Mouse (Mus musculus) cerebellum, adult 9-10 months (tissue): ENCODE results near the gene Cox10.

ENCODE experiments used
- DNase-seq: peaks from one replicate; pipeline ENCODE4 v3.0.0; 2022

Cox10 gene

DNA sequence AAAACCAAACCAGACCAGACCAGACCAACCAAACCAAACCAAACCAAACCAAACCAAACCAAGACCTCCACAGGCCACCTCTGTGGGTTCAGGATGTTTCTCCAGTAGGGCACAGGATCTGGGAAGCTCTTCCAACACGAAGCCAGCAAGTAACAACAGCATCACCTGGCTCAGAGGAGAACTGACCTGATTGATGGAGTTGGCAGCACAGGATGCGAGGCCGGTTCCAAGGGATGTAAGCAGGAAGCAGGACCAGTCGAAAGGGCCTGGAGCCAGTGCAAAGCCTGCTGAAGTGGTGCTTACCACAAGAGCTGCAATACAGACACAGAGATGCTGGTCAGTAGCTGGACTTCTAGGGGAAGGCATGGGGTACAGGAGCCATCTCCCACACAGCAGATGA is 34.2 kb downstream of the Cox10 start:
- peak; percentile 27 for DNase-seq

DNA sequence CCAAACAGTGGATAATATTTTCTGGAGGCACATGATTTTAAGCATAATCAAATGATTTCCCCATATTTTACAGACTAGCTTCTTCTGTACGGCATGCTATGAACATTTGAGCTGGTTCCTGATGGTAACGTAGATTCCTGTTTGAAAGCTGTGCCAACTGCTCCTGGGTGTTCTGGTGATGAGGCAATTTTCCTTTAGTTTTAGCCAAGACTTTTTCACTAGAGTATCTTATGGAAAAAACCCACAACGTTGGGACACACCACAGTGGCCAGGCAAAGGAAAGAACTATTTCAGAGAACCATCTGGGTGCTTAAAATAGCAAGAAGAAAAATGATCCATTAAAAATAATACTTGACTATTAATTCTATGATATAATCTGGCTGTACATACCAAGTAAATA is 35.2 kb downstream of the Cox10 start:
- peak; percentile 62 for DNase-seq

DNA sequence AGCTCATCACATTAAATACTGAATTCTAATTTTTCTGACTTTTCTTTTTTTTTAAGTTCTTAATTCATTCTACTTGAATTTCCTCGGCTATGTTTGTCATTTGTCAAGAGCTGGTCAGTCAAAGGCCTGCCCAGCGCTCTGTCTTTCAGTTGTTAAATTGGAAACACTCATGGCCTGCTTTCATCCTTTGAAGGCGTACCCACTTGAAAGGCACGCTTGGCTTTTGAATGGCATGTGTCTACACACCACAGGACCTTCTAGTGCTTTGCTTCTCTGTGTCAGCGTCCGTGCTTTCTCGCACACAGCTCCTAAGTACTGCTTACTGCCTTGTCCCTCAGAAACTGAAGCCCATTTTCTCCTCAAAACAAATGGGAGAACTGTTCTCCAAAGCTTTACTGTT is 38.0 kb downstream of the Cox10 start:
- no peak for DNase-seq

DNA sequence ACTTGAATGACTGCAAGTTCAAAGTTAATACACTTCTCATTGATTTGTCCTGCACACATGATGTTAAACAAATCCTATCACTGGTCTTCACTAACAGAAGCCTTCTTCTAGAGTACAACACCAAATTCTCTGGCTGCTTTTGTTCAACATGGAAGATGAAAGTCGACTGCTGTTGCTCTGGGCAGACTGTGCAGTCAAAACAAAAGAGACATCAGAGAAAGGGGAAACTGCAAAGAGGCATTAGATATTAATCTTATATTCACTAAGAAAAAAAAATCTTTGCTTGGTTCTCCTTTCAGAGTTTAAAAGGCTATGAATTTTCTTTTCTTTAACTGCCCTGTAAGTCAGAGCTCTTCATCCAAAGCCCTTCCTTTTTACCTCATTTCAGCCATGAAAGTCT is 39.7 kb downstream of the Cox10 start:
- no peak for DNase-seq

DNA sequence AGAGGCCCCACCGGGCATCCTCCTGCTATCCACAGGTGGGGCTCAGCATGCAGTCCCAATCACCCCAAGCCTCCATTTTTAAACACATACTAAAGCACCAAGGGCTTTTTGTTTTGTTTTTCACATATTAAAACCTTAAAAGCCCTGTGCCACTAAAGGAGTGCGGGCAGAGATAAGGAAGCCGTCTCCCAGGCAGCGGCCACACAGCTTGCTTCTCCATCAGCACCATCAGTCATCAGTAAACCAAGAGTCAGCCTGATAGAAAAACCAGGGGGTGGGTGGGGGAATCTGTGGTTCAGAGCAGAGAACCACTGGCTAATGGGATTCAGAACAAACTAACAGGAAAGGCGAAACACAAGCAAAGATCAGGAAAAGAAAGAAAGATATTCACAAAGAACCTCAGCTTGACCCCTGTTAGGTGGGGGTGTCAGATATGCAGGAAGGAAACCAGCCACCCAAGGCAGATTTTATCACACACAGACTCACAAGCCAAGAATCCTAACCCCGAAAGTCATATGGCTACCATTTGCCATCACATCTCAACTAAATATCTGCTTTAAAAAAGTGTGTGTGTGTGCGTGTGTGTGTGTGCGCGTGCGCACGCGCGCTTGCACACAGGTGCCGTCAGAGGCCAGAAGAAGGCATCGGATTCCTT is 41.7 kb downstream of the Cox10 start:
- DNase-seq: no peak

DNA sequence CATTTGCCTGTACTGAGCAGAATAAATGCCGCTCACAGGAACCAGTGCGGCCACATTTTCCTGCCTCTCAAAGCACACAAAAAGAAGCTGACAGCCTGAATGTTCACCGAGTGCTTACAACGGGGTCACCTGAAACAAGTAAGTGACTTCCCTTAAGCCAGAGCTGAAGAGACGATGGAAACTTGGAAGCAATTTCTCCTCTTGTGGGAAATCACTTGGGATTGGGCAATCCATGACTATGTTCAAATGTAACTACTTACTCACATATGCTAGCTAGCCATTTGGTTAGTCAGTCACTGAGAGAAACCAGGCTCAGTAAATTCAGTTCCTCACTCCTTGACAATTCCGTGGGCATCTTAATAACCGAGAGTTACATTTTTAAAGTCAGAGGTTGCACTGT is 43.0 kb downstream of the Cox10 start:
- DNase-seq: no peak

DNA sequence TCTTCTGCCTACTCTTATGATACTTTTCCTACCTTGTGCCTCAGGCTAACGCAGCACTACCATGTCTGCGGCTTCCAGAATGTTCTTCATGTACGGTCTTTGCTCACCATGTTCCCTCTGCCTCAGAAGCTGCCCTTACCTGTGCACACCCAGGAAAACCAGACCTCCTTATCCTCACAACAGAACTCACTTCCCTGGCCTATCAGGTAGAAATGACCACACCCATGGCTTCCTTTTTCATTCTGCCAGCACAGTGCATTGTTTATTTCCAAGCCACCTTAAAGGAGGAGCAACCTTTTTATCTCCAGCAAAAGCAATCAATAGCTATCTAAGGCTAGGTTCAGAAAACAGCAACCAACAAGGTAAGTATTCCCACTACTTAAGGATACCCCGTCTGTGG is 43.6 kb downstream of the Cox10 start:
- no peak for DNase-seq

DNA sequence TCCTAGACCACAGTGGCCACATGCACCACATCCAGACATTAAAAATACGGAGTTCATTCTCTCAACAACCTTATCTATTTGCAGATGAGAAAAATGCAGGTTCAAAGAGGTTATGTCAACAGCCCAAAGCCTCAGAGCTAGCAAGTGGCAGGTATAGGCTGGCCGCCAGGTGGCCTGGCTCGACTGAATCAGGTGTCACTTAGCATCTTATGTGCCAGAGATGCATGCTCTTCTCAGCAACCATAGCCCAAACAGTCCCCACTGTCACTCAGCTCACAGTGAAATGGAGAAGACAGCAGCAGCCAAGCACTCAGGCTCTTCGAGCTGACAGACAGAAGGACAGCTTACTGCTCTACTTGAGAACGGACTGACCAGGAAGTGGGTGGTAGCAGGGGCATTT is 44.6 kb downstream of the Cox10 start:
- DNase-seq: no peak

DNA sequence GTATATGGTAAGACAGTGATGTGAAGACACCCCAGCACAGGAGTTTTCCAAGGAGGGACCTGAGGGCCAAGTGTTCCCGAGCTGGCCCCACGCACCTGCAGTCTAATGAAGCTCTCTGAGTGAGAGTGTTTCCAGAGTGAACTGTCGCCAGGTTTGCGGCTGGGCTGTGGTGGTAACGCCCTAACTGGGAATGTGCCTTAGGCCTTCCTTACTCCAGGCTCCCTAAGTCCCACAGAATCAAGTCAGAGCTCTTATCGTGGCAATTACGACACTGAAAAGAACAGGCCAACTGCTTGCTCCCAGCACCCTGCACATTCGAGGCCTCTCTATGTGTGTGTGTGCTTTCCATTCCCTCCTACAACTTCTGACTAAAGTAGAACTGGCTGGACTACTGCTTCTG is 51.8 kb downstream of the Cox10 start:
- DNase-seq: no peak

DNA sequence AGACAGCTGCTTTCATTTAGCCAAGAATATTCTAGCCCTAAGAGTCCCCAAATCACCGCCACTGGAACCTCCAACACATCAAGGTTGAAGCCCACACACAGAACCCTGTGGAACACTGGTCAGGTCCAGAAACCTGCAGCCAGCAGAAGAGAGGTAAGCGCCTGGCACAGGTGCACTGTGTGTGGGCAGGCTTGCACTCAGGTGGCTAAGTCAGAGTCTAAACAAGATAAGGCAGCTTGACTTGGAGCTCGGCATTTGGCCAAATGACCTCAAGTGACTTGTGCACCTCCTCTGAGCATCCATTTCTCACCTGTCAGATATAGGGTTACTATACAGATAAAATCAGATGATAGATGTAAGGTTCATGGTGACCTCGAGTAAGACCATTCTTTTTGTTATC is 53.4 kb downstream of the Cox10 start:
- no peak for DNase-seq

DNA sequence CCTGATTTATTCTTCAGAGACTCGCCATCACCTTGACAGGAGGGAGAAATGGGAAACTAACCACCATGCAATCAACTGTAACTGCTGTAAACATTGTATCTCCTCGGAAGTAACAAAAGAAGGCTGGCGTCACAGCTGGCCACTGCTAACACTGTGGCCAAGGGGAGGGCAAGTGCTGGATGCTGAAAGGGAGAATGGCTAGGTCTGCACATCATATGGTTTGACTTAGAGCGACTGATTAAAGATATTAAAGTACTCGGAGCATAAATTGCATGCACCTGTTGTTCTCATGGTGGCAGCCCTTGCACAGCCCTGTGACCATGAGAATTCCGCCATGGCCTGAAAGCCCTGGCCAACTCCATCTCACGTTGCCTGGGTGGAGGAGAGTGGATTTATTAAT is 54.7 kb downstream of the Cox10 start:
- no peak for DNase-seq

DNA sequence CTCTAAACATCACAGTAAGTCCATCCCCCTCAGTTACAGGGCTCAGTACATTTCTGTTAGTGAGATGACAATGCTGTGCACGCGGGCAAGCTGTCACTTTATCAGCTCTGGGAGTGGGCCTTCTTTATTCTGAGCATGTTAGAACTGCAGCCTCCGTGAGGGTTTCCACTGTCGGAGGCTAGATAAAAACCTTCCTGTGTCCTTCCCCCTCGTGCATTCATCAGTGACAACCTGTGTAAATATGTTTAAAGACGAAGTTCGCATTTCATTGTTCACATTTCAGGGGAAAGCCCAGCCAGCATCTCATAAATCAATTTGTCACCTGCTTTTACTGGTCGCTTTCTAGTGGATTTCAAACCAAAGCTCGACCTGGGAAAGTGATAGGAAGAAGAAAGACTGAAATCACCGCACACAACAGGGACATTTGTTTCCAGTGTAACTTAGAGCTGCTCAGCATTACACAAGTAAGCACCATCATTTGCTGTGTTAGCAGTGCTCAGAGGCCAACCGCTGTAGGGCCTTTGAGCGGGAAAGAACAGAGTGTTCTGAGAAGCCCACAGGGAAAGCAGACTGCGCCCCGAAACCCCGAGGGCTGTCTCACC is 55.8 kb downstream of the Cox10 start:
- no peak for DNase-seq

DNA sequence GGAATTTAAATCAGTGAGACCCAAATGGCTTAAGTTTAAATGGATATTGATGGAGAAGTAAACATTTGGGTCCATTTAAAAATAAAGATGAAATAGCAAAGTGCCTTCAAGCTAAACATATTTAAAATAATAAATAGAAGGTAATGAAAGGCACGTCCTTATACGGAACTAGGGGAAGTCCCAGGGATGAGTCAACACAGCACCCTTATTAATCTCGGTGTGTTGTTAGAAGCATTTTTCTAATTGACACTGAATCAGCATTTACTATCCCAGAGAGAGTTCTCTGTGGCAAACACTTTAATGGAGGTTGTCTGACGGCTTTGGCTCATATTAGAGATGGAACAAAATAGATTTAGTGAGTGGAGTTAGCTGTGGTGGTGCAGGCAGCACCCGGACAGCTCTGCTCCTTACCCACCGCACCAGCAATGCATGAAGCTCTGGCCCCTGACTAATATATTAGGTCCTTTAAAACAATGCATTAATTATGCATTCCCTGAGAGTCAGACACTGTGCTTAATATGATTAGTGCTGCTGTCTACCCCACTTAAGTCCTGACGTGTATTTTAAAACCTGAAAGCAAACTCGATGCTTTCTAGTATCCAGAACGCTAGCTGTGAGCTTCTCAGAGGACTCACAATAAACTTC is 56.7 kb downstream of the Cox10 start:
- no peak for DNase-seq

DNA sequence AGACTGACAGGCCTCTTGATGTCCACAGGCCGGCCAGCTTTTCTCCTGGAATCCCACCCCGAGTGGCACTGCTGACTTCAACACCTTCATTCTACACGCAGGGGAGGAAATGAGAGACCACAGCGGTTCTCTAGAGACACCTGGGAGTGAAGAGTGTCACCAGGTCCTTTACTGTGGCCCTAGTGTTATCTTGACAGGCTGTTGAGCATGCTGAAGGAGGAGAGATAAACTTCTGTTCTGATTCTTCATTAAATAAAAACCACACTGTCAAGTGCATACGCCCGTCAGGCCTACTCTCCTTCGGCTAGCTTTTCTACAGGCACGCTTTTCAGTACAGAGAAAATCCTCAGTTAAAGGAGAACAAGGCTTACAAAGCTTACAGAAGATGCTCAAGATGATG is 60.0 kb downstream of the Cox10 start:
- no peak for DNase-seq

DNA sequence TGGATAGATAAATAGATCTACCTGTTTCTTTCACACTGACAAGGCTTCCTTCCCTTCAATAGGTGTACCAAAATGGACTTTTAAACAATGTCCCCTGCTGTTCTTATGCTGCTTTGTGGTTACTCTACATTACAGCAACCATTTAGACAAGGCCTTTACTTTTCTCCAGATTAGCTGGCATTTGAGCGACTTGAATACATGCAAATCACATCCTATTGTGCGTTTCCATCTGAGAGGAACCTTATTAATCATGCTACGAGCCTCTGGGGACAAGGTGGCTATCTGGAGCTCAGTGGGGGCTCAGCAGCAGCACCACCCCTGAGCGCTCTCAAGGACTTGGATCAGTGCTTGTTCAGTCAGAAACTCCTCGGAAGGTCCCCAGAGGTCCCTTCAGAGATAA is 61.1 kb downstream of the Cox10 start:
- DNase-seq: no peak

DNA sequence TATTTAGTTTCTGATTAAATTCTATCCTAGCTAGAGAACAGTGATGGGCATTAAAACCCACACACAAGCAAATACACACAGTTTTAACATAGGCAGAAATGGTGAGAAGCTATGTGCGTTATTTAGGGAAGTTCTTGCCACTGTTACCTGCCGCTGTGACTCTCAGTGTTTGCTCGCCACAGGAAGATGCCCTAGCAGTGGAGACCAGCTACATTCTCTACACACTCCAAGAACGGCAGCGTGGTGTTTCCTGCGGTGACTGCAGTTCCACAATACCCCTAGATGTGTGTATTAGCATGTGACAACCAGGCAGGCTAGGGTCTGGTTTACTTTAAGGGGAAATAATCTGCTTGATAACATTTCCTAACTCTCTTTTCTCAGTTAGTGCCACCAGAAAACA is 64.0 kb downstream of the Cox10 start:
- no peak for DNase-seq

DNA sequence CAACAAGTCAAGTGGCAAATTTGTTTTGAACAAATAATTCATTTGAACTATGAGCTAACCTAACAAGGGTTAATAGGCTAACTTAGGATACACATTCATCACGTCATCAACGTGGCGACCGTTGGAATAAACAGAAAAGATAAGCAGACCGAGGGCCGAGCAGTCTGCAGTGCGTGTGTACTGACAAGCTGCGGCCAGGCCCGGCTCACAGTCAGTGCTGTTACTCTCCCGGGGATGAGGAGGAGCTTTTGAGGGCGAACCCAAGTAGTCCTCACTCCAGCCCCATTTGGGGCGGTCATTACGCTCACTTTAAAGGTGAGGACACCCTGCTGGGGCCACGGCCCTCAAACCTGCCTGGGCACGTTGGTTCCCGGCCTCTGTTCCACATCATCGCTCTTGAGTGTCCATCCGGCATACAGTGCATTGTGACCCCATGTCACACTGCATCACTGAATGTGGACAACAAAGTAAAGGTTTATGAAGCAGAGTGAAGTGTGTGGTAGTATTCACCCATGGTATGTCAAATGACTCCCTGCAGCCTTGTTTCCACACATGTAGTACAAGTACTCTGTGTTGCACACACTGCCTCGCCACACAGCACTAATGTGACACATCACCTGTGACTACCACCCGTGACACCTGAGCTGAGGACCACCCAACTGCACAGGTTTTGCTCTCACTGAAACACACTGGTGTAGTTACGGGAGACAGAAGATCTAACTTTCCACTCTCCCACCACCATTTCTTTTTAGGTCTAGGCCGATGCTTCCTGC is 68.4 kb downstream of the Cox10 start:
- DNase-seq: no peak

DNA sequence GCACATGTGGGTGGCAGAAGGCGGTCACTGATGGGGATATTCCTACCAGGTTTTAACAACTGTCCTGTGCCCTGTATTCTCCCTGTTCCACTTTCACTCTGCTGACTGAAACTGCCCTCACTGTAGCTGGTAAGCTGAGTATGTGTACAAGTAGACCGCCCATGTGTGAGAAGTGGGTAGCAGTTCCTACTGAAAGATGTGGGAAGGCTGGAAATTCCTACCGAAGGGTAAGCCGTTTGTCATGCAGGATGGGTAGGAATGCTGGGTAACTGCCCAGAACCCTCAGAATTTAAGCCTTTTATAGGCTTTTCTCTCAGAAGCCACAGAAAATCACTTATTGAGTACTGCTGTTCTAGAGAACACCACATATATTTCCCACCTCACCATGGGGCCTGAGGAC is 75.1 kb downstream of the Cox10 start:
- DNase-seq: no peak

DNA sequence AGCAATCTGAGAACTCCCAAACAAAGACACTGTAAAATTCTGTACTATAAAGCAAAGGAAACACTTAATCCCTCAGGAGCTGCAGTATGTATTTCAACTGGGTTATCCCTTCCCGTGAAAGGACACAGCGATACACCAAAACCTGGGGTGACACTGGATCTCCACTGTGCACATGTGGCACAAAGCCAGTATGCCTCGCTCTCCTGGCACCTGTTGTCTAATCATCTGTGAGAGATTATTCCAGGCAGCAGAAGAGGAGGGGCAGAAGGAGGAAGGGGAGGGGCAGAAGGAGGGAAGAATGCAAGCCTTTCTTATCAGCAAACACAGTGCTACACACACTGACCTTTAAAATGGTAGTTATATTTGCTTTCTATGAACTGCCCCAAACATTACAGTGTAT is 75.8 kb downstream of the Cox10 start:
- peak; percentile 19 for DNase-seq

DNA sequence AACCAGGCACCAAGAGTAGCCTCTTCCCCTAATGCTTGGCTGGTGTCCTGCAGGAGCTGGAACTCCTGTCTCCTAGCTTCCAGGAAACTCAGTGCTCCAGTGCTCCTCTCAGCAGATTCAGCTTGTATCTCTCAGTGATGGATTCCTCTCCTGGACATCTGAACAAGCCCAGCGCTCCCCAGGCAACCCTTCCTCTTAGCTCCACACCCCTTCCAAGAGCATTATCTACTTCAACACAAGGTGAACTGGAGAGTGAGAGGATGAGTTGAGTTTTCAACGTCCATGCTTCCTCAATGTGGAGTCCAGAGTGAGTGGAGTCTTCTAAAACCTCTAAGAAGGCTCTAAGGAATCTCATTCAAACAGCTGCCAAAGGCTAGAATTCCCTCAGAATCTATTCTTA is 76.6 kb downstream of the Cox10 start:
- DNase-seq: no peak

DNA sequence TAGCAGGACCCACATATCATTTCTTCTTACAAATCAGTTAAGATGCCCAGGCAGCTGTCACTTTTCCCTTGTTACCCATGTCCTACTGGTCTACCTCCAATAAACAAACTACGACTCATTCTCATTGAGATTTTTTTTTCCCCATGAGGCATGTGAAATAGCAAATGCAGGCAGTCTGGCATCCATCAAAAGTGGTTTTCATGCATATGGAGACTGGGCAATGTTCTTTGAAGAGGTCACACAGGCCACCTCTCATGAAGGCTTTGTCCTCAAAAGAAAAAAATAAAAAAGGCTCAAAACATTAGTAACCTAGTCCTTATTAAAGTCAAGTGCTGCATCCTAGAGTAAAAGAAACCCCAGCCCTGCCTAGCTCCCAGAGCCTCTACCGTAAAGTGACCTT is 78.2 kb downstream of the Cox10 start:
- DNase-seq: no peak

DNA sequence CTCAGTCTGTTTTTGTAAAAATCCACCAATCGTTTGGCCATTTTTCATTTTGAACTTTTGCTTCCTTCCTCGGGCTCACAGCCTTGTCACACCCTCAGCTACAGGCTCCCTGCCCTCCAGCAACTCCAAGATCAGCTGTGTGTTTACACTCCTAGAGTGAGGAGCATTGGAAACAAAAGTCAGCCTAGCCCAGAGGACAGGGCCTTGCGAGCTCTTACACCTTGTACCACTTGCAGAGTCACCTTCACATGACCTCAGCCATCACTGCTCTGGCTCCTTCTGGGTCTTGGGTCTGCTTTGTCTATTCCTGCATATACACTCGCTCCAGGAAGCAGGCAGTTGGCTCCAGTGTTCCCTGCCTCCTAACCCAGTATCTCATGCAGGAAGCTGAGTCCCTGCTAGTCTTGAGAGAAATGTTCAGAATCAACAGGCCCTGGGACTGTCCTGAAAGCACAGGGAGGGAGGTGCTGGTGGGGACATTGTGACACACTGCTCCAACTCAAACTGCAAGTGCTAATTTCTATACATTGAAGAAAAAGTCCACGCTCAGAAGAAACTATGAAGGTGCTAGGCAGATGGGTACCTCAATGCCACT is 79.0 kb downstream of the Cox10 start:
- no peak for DNase-seq

DNA sequence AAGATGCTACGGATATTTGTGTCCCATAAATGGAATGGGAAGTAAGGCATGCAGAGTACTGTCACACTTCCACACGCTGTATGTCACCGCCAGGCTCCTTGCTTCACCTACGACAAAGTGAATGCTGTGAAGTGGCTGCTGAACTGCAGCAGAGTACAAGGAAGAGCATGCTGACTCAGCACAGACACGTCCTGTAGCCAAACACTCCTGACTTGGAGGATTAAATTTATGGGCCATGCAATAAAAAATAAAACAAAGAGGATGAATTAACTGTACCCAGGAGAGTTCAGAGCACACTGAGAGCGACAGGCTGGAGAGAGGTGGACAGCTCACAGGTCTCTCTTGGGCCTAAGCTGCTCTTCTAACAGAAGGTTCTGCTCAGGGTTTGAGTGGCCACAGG is 79.8 kb downstream of the Cox10 start:
- DNase-seq: no peak

DNA sequence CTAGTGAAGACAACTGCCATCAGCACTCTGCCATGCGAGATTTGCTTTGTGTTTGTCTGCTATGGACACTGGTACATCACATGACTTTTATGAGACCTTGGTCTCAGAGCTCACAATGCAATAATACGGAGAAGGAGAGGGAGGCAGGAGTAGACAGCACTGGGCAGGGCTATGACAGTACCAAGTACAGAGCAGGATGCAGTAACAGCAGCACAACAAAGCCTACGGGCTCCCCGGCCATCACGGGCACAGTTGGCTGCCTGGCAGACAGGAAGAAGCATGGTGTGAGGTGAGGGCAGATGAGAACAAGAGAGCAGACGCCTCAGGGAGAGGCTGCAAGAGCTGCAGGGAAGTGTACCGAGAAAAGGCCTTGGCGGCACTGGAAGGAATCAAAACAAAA is 87.3 kb downstream of the Cox10 start:
- DNase-seq: peak; percentile 27
